Mouse (Mus musculus): ENCODE data around the gene Fam227b.

The Fam227b gene

DNA sequence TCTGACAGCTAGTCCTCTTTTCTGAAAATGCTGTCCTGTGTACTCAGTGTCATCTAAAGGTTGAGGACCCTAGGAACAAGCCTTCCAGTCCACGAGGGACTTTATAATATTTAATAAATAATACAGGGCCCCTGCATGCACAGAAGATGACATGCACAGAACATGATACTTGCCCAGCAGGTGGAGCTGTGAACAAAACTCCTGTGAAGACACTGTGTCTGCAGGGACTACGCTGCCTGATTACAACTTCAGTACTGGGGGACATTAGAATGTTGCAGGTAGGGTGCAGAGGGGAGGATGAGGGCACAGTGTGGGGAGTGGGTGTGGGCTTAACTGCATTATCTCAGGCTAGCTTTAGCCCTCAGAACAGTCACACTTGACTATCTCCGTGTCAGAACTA is 145.7 kb downstream of the Fam227b start:
- CTCF ChIA-PET = interaction anchor here (0.5 kb wide), 1 partner anchor 631 kb away, joined by 16 read pairs; no protein-coding TSS in a partner anchor

- CTCF ChIA-PET = interaction anchor here (0.6 to 0.7 kb wide), 2 partner anchors 87 to 118 kb away, joined by 3 read pairs; no protein-coding TSS in a partner anchor
Measured at GRCm38 (mm10) chr2:126002291-126002690, 149.5 kb downstream of the Fam227b start.

DNA sequence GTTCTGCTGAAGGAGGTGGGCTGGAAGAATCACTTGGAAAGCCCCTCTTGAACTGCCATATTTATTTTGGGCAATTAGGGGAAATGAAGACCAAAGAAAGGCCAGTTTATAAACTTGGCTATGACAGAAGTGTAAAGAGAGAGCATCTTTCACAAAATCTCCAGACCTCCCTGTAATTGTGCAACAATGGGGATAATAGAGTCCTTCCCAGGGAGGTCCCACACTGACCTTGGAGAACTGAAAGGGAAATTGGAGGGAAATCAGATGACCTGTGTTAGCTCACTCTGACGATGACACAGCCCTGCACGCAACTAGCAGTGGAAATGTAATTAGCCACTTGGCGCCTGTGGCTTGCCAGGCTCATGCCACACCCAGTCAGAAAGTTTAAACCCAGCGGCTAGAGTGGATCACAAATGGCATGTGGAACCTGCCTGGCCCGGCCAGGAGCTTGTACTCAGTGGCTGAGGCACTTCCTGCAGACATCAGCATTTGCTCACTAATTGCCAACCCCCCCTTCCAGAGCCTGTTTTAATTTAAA is 175.9 kb downstream of the Fam227b start:
- CTCF ChIA-PET = no interaction called here

DNA sequence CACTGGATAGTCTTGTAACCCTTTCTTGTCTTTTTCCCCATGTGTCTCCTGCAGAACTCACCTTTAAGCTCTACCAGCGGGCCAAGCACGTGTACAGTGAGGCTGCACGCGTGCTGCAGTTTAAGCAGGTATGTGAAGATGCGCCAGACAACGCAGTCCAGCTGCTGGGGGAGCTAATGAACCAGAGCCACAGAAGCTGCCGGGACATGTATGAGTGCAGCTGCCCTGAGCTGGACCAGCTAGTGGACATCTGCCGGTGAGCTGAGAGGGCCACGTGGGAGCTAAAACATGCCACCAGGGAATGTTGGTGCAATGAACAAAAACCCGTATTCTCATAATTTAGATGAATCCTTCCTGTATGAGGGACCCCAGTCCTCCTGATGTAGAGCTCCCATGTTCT is 176.6 kb downstream of the Fam227b start:
- CTCF ChIA-PET = no interaction called here

- CTCF ChIA-PET = no interaction called here
Measured at GRCm38 (mm10) chr2:125973207-125973606, 178.6 kb downstream of the Fam227b start.

- CTCF ChIA-PET = no interaction called here
Measured at GRCm38 (mm10) chr2:125968811-125969210, 183.0 kb downstream of the Fam227b start.

DNA sequence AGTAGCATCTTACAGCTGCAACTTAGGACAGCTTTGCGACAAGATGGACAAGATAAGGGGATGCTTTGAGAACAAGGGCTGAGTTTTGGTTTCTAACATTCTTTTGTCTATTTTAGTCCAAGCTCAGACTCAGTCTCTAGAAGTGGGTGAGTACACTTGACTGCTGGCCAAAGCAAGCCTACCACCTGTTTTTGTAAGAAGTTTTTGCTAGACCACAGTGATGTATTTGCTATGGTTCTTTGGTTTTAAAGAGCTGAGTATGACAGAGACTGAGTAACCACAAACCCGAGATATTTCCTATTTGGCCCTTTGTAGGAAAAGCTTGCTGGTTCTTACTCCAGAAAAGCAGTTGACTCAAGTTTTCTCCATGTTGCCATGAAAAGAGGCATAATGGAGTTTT is 203.6 kb downstream of the Fam227b start:
- CTCF ChIA-PET = no interaction called here

DNA sequence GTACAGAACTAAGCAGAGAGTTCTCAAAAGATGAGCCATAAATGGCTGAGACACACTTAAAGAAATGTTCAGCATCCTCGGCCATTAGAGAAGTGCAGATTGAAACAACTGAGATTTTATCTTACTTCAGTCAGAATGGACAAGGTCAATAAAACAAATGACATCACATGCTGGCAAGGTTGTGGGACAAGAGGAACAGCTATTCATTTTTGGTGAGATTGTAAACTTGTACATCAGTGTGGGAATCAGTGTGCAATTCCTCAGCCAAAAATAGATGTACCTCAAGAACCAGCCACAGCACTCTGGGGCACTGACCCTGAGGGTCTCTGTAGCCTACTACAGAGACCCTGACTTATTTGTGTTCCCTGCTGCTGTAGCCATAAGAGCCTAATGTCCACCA is 208.5 kb downstream of the Fam227b start:
- CTCF ChIA-PET = no interaction called here

DNA sequence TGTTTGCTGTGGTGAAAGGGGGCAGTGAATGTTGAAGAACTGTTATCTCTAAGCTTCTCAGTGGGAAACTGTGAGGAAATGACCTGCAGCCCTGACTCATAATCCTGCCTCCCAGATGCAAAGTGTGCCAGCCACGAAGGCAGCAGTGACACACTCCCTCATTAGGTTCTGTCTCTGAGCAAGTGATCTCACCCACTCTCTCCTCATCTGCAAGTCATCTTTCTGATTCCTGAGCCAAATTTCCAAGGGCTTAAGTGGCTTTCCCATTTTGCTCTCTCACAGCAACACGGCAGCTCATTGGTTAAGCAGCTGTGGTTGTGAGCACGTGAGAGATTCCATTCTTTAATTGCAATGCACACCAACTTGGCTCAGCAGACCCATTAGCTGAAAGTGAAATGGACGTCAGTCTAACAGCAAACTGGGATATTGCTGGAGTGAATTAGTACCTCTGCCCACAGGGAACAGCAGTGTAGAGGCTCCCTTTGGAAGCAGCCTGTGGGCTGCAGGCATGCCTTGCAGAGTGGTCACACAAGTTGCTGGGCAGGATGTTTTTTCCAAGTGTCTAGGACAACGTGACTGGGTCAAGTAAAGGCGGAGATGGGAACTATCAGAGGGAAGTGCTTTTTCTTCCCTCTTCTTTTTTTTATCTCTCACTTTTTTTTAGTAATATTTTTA is 210.6 kb downstream of the Fam227b start:
- CTCF ChIA-PET = no interaction called here

DNA sequence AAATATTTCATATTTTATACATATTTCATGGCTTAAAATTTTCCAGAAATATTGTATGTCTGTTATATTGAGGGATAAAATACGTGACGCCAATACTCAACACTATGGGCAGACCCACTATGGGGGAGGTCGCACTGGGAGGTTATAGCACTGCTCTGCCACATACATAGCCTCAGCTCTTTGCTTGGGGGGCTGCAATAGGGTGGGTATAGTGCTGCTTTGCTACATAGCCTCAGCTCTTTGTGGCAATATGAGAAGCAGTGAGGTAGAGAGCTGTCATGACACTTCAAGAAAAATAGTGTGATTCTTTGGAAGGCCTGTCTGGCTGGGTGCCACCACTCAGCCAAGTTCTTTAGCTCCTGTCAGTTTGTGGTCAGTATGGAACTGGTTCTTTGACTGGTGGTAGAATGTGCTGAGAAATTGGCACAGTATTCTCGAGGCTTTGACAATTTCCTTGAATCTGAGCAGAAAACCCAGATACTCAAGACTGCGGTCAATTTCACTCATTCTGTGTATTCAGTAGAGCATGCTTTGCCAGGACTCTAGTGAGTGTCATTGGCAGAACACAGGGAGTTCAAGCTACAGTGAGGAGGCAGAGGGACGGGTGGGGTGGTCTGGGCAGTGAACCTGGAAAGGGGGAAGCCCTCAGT is 212.7 kb downstream of the Fam227b start:
- CTCF ChIA-PET = no interaction called here

DNA sequence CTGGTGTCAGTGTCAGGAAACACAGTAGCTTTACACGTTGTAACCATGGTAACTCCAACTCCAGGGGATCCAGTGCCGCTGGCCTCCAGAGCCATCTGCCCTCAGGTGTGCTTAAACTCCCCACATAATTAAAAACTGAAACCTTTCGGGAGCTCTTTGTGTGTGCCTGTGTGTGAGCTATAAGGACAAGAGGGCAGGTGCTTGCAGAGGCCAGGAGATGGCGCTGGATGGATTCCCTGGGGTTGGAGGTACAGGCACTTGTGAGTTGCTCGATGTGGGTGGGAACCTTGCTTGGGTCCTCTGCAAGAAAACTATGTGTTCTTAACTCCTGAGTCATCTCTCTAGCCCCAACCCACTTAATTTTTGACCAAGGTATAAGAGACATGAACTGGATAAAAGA is 215.4 kb downstream of the Fam227b start:
- CTCF ChIA-PET = no interaction called here

GRCm38 (mm10) chr2:125933977-125934376 is 217.8 kb downstream of the Fam227b start:
- CTCF ChIA-PET = no interaction called here

All from spleen, embryonic (tissue).